Mouse (Mus musculus) T-helper 17 cell (primary cell): ENCODE results near the gene Kif18b.

Experiments
- in situ Hi-C, 2 experiments: fragments of 300-600 bp; cut with MboI, MseI; formaldehyde crosslinking; loops; 1 replicate in 1 of 2; 2 replicates in 1 of 2; pipeline ENCODE4 v1.15.1; 2025; ENCODE audit warnings: high pct_unique_total_duplicates in 2 of 2

Gene Kif18b

GRCm38 (mm10) chr11:102881314-102882198 is 43.4 kb downstream of the Kif18b start:
- in situ Hi-C loops, result loop anchor here in 1 of 2 experiments (10.0 kb wide), 1 partner anchor 1227 kb away; no protein-coding TSS in a partner anchor

- in situ Hi-C loops, result loop anchor here in 1 of 2 experiments (10.0 kb wide), 1 partner anchor 1226 kb away; no protein-coding TSS in a partner anchor
These were observed 44.2 kb downstream of the Kif18b start, which contains the start of the genes Eftud2 and Ccdc103 for GRCm38 (mm10) chr11:102880585-102881313. Gene Eftud2 (minus strand): TSS chr11:102880985. Gene Ccdc103 (plus strand): TSS chr11:102881204.

- in situ Hi-C loops, result no loop called here
These were observed 45.4 kb downstream of the Kif18b start for GRCm38 (mm10) chr11:102879558-102879957.

- in situ Hi-C loops, result no loop called here
These were observed 50.1 kb downstream of the Kif18b start for GRCm38 (mm10) chr11:102874801-102875334.

GRCm38 (mm10) chr11:102864272-102864671 is 60.7 kb downstream of the Kif18b start:
- in situ Hi-C loops, result no loop called here

- in situ Hi-C loops, result no loop called here
These were observed 65.0 kb downstream of the Kif18b start for GRCm38 (mm10) chr11:102859933-102860332.

GRCm38 (mm10) chr11:102858951-102859350 is 66.0 kb downstream of the Kif18b start:
- in situ Hi-C loops, result no loop called here

GRCm38 (mm10) chr11:102855941-102856340 is 69.0 kb downstream of the Kif18b start:
- in situ Hi-C loops, result no loop called here
